Mouse (Mus musculus) ES-Bruce4 (cell line): ENCODE data around the gene Gpr158. TPM values are rescaled to one million over a fixed set of nuclear protein-coding genes. Genes with fewer than 3 reads are reported as not detected.

Experiments used
- H3K27ac ChIP-seq: 2 replicates; pipeline ENCODE4 v1.5.1; 2012; ENCODE audit warnings: low read length, inconsistent platforms; ENCODE audit not compliant: insufficient read depth
- H3K27me3 ChIP-seq: 2 replicates; pipeline ENCODE4 v1.6.1; 2012; ENCODE audit warnings: mild to moderate bottlenecking, low read length, inconsistent platforms; ENCODE audit not compliant: control insufficient read depth, poor library complexity, insufficient read depth, severe bottlenecking
- H3K36me3 ChIP-seq: 2 replicates; pipeline ENCODE4 v1.6.1; 2012; ENCODE audit warnings: inconsistent platforms, mild to moderate bottlenecking, low read length, moderate library complexity; ENCODE audit not compliant: control insufficient read depth, poor library complexity, insufficient read depth, severe bottlenecking
- H3K4me1 ChIP-seq: one replicate; pipeline ENCODE4 v1.8.1; 2011; ENCODE audit warnings: low read length; ENCODE audit not compliant: control insufficient read depth, insufficient read depth
- H3K4me3 ChIP-seq: 2 replicates; pipeline ENCODE4 v1.5.1; 2011; ENCODE audit warnings: low read depth, mild to moderate bottlenecking, low read length
- H3K9ac ChIP-seq: 2 replicates; pipeline ENCODE4 v1.6.1; 2012; ENCODE audit warnings: low read depth, mild to moderate bottlenecking, inconsistent platforms; ENCODE audit not compliant: poor library complexity, severe bottlenecking
- H3K9me3 ChIP-seq: replicated peaks from 2 replicates; pipeline ENCODE4 v1.6.1; 2012; ENCODE audit warnings: mild to moderate bottlenecking, low read length, inconsistent platforms; ENCODE audit not compliant: control insufficient read depth, poor library complexity, insufficient read depth, severe bottlenecking
- CTCF ChIP-seq: IDR thresholded peaks from one replicate; pipeline ENCODE4 v1.8.1; 2011; ENCODE audit warnings: low read depth, low read length
- EP300 ChIP-seq: IDR thresholded peaks from 2 replicates; pipeline ENCODE4 v1.6.1; 2011; ENCODE audit warnings: low read depth, low read length; ENCODE audit not compliant: insufficient read depth
- POLR2A ChIP-seq: IDR thresholded peaks from one replicate; pipeline ENCODE4 v1.8.1; 2011; ENCODE audit warnings: low read length; ENCODE audit not compliant: insufficient read depth
- polyA plus RNA-seq: library from polyadenylated mRNA; stranded (reverse); fragments of >200 nt; gene quantifications from 2 replicates; pipeline ENCODE4 v1.2.4, GENCODE M21; 2011; ENCODE audit warnings: low read depth; ENCODE audit not compliant: missing spikeins, insufficient read depth, insufficient read length

Gpr158 gene
- polyA plus RNA-seq, 1 experiment = not detected

- Histone ChIP-seq H3K27ac (no peak overlapping the region), H3K9me3 (peaks cover 3% of the 10 kb centered on the region; the same call in 1 of the 2 replicates), H3K27me3 (no peaks in the 10 kb centered on the region), H3K36me3 (no peaks in the 10 kb centered on the region), H3K9ac (no peak overlapping the region), H3K4me3 (no peak overlapping the region), H3K4me1 (no peaks in the 10 kb centered on the region)
- no peak for TF ChIP-seq CTCF
- no peak for TF ChIP-seq POLR2A
- no peak for TF ChIP-seq EP300
These were observed 130.6 kb downstream of the Gpr158 start for GRCm38 (mm10) chr2:21497965-21498364.

- Histone ChIP-seq H3K4me1 (no peaks in the 10 kb centered on the region), H3K27me3 (no peaks in the 10 kb centered on the region), H3K27ac (no peak overlapping the region), H3K9me3 (no peaks in the 10 kb centered on the region; the same call in 1 of the 2 replicates), H3K36me3 (no peaks in the 10 kb centered on the region), H3K9ac (no peak overlapping the region), H3K4me3 (no peak overlapping the region)
- no peak for TF ChIP-seq CTCF
- TF ChIP-seq EP300 = no peak
- TF ChIP-seq POLR2A = no peak
These were observed 132.1 kb downstream of the Gpr158 start for GRCm38 (mm10) chr2:21499399-21499798.

- H3K9me3 ChIP-seq = no peaks in the 10 kb centered on the region
- TF ChIP-seq POLR2A = no peak
- no peak for TF ChIP-seq EP300
- TF ChIP-seq CTCF = no peak
- no peak overlapping the region for H3K9ac ChIP-seq
- no peaks in the 10 kb centered on the region for H3K36me3 ChIP-seq
- H3K4me3 ChIP-seq = no peak overlapping the region
- no peak overlapping the region for H3K27ac ChIP-seq
- H3K27me3 ChIP-seq = no peaks in the 10 kb centered on the region
- no peaks in the 10 kb centered on the region for H3K4me1 ChIP-seq
These were observed 140.1 kb downstream of the Gpr158 start for GRCm38 (mm10) chr2:21507449-21507848.

- H3K4me1 ChIP-seq = no peaks in the 10 kb centered on the region
- TF ChIP-seq POLR2A = no peak
- TF ChIP-seq EP300 = no peak
- no peak for TF ChIP-seq CTCF
- no peaks in the 10 kb centered on the region for H3K27me3 ChIP-seq
These were observed 163.4 kb downstream of the Gpr158 start for GRCm38 (mm10) chr2:21530750-21531149.

GRCm38 (mm10) chr2:21619180-21619579 is 251.8 kb downstream of the Gpr158 start:
- no peak overlapping the region for H3K9ac ChIP-seq
- H3K27ac ChIP-seq = no peak overlapping the region
- no peaks in the 10 kb centered on the region for H3K27me3 ChIP-seq
- no peaks in the 10 kb centered on the region for H3K4me1 ChIP-seq
- H3K9me3 ChIP-seq = no peaks in the 10 kb centered on the region
- no peak overlapping the region for H3K4me3 ChIP-seq
- no peaks in the 10 kb centered on the region for H3K36me3 ChIP-seq
- TF ChIP-seq EP300 = no peak
- no peak for TF ChIP-seq POLR2A
- TF ChIP-seq CTCF = no peak

More at GRCm38 (mm10) chr2:21530750-21531149, 163.4 kb downstream of the Gpr158 start:
- no peak overlapping the region for H3K27ac ChIP-seq
- no peaks in the 10 kb centered on the region for H3K36me3 ChIP-seq
- no peak overlapping the region for H3K4me3 ChIP-seq
- no peak overlapping the region for H3K9ac ChIP-seq
- no peaks in the 10 kb centered on the region for H3K9me3 ChIP-seq

GRCm38 (mm10) chr2:21632136-21632535 is 264.8 kb downstream of the Gpr158 start:
- Histone ChIP-seq H3K4me3 (no peak overlapping the region), H3K9me3 (no peaks in the 10 kb centered on the region), H3K4me1 (no peaks in the 10 kb centered on the region), H3K27me3 (no peaks in the 10 kb centered on the region), H3K36me3 (no peaks in the 10 kb centered on the region), H3K27ac (no peak overlapping the region), H3K9ac (no peak overlapping the region)
- TF ChIP-seq EP300 (no peak), CTCF (no peak), POLR2A (no peak)
